Mouse (Mus musculus): Measurements from ENCODE around the gene Zfp276. TPM values are rescaled to one million over a fixed set of nuclear protein-coding genes. Genes with fewer than 3 reads are reported as not detected.
"Not testable (repeated sequence)": the region's sequence is repeated elsewhere in the genome, so short reads cannot be mapped to it uniquely, and the experiment has no call there.

The Zfp276 gene
- polyA plus RNA-seq (2017; shearing (Covaris generic)) = 1 to 10 TPM; 4.2 to 5.1 (median 5.1) TPM

DNA sequence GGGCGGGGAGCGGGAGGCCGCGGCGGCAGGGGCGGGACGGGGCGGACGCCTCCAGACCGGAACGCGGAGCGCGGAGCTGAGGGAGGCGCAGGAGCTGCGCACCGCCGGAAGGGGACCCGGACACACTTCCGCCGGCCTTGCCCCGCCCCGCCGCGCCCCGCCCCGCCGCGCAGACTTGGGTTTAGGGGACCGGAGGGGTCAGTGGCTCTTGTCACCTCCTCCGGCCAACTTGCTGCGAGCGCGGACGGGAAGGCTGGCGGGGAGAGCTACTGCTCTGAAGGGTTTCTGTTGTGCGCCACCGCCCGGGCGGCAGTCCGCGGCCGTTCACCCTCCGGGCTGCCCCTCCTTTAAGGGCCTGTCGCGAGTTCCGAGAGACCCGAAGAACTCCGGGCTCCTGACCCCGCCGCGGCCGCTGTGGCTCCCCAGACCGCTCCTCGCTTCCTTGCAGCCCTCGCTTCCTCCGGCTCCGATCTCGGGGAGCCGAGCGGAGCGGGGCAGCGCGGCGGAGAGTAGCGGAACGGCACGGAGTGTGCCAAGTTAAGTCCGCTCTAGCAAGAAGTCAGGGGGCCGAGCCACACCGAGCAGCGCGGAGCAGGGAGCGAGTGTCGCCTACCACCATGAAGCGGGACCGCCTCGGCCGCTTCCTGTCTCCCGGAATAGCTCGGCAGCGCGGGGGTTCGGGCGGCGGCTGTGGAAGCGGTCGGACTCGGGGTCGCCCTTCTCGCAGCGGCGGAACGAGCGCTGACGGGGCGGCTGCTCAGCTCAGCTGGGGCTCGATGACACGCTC, at the start of gene Zfp276, which contains the start of gene Vps9d1:
Zfp276 (plus strand) TSS at position 97 of the 787 bp plus-strand sequence.
Vps9d1 (minus strand) TSS at position 250 of the 787 bp plus-strand sequence.
- ATAC-seq = peak; percentile 74

DNA sequence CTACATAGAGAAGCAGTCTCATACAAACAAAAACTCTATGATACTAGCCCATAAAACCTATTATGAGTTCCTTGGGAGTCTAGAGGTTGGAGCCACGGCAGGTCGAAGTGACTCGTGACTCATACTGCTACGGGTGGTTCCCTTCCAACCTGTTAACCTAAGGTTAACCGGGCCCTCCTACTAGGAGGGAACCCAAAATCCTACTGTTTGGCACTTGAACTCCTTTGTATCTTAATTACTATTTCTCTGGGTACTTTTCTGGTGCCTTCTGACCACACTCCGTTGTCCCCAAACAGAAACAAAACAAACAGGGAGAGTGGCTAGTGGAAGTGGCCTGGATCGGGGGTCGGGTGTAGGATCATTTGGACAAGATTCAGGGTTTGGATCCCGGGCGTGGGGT, 42.1 kb upstream of the Zfp276 start:
- no peak for ATAC-seq

GRCm38 (mm10) chr8:123212321-123213117, 41.5 kb upstream of the Zfp276 start, which contains the start of the genes Chmp1a and Spata33:
TSS of gene Chmp1a (minus strand) at chr8:123212763.
TSS of gene Spata33 (plus strand) at chr8:123212832.
- ATAC-seq = peak; percentile 93

- ATAC-seq = no peak
Observed at GRCm38 (mm10) chr8:123213118-123213772, 40.8 kb upstream of the Zfp276 start.

DNA sequence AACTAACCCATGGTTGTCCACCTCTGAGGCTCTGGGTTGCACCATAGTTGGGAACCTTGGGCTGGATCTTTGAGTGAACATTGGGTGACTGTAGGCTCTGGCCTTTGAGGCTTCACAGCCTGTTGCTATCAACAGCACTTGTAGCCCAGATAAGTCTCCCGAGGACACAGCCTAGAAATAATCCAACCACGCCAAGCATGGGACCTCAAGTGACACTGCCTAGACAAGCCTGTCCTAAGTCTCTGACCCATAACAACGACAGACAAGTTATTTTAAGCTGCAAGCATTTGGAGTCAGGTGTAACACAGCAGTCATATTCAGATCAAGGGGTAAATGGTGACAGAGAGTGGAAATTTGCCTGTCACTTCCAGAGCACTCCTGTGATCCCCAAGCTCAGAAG, 38.6 kb upstream of the Zfp276 start:
- ATAC-seq = no peak

DNA sequence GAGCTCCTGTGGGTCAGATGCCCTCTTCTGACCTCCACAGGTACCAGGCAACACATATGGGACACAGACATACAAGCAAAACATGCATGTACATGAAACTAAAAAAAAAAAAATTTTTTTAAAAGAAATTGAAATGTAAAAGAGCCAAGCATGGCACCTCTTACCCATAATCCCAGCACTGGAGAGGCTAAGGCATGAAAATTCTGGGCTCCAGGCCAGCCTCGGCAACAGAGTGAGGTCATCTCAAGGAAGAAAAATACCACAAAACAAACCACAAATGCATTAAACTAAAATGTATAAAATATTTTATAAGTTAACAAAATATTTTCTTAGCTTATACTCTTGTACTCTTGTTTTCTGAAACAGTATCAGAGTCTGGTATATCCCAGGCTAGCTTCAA, 33.1 kb upstream of the Zfp276 start:
- no peak for ATAC-seq

DNA sequence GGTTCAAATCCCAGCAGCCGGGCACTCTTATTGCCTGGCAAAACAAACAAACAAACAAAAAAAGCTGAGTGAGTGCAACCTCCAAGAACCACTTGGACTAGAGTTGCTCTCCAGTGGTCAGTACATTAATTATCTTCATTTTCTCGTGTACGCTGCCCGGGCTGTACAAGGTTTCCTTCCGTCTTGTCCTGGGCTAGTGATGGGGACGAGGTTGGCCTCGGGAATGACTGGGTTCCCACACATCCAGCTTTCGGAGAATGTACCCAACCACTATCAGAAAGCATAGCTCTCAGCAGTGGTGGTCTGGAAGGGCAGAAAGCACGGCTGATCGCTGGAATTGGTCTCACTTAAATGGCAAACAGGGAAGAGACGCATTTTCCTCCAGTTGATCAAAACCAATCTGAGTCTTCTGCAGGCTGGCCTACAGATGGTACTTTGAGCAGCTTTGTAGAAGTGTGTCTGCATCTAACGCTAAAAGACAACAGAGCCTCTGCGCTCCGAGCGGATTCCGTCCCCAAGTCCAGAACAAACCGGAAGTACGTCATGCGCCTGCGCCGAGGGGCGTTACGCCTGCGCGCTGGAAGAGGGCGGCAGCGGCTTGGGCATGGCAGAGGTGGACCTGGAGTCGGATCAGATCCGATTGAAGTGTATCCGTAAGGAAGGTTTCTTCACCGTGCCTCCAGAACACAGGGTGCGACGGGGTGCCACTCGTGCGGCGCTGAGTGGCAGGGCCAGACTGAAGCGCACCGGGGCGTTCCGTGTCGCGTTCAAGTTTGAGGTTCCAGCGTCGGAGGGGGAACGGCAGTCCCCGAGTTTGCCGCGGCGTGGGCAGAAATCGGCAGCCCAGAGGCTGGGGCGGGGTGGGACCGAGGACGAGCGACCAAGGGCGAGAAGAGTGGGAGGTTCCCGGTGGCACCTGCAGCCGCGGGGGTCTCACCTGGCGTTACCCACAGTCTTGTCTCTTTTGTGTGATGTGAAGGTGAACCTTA, 29.4 kb upstream of the Zfp276 start, which contains the start of gene Cdk10:
Cdk10 (plus strand) TSS at position 565 of the 989 bp plus-strand sequence.
- peak; percentile 91 for ATAC-seq

DNA sequence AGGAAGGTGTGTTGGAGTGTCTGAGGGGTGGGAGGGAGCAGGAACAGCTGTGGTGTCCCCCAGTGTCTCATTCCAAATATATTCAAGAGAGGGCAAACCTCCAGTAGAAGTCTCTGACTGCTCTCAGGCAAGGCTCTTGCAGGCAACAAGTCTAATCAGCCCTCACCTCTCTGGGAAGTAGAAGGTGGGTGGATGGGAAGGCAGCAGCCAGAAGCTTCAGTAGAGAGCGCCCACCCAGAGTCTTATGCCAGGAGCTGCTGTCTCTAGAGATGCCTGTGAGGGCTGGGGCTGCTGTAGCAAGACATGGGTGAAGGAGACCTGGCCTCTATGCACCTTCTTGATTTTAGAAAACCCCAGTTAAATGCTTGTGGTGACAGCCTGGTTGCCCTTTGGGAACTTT, 25.6 kb upstream of the Zfp276 start:
- ATAC-seq = no peak

GRCm38 (mm10) chr8:123230326-123230725, 23.7 kb upstream of the Zfp276 start:
- ATAC-seq = not testable (repeated sequence)

GRCm38 (mm10) chr8:123231742-123232141, 22.3 kb upstream of the Zfp276 start:
- no peak for ATAC-seq

- ATAC-seq = no peak
Observed at GRCm38 (mm10) chr8:123232553-123232952, 21.4 kb upstream of the Zfp276 start.

DNA sequence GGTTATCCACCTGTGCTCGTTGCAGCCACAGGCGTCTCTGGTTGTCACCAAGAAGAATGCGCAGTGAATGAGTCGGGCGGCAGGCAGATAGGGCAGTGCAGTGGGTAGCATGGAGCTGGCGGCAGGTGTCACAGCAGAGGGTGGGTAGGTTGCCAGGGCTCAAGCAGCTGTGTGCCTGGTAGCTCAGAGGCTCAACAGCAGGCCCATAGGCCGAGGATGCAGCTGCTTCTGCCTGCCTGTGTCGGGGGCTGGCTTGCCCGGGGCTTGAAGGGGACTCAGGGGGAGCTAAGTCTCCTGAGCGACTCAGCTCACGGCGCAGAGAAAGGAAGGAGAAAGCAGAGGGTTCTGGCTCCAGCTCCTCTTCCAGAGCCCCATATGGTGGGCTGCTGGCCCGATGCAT, 20.7 kb upstream of the Zfp276 start:
- ATAC-seq = no peak

- no peak for ATAC-seq
Observed at GRCm38 (mm10) chr8:123233760-123234159, 20.2 kb upstream of the Zfp276 start.

- ATAC-seq = no peak
Observed at GRCm38 (mm10) chr8:123234918-123235519, 19.0 kb upstream of the Zfp276 start.

GRCm38 (mm10) chr8:123235520-123236497, 18.2 kb upstream of the Zfp276 start, which contains the start of gene Spata2l:
TSS of gene Spata2l (minus strand) at chr8:123236233.
- peak; percentile 99 for ATAC-seq

GRCm38 (mm10) chr8:123239398-123239797, 14.6 kb upstream of the Zfp276 start:
- ATAC-seq = no peak

DNA sequence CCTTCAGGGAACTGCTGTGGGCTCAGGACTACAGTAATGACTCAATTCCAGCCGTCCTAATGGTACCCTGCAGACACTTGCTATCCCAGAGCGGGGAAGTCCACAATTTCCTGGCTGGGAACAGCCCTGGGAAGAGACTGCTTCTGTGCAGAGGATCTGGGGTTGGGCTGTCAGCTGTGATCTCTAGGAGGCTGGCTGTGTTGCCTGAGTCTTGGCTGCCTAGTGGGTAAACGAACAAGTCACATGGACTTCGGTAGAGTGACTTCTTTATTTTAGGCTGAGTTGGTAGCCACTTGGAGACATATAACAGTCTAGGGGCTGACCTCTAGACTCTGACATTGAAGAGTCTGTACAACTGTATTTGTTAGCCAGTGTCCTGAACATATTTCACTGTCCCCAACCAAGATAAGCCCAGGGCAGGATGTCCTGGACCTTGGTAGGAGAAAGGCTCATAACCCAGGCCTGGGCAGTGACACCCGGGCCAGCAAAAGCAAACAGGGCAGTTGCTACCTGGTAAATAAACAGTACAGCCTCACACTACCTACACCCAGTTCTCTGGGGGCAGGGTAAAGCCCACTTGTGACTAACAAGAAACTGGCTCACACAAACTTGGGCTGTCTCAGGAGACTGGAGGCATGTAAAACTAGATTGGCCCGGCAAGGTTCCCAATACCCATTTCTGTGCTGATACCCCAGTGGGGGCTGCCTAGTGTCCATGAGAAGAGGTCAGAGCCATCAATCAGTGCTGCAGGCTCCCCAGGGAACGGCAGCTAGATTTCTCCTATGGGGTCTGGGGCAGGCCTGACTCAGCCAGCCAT, 11.7 kb upstream of the Zfp276 start:
- ATAC-seq = no peak

GRCm38 (mm10) chr8:123243053-123243452, 10.9 kb upstream of the Zfp276 start:
- no peak for ATAC-seq

DNA sequence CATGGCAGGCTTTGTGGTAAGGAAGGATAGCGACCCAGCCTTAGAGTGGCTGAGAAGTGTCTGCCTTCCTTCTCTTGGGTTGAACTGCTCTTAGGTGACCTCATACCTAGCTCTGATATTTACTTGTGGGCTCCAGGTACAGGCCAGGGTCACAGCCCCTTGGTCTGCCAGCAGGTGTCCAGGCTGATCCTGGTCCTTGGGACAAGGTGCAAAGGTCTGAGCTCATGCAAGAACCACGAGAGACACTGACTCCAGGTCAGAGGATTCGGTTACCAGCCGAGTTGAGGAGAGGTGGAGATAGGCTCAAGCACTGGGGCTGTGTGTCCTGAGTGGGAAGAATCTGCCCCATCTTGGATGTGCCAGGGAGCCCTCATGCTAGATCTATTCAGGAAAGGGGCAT, 9.6 kb upstream of the Zfp276 start:
- no peak for ATAC-seq
